Mouse (Mus musculus): ENCODE measurements around the gene Tspan5.

DNA sequence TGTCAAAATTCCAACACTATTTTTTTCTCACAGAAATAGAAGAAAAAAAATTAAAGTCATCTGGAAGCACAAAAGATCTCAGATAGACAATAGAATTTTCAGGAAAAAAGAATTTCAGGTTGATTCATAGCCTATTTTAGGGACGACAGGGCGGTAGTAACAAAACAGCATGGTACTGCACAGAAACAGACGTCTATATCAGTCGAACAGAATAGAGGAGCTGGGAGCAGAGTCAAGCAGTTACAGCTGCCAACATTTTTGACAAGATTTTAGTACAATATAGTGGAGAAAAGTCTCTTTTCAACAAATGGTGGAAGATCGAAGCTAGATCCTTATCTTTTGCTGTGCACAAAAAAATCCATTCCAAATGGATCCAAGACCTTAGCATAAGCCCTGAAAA lies 144.1 kb downstream of the Tspan5 start:
- no peak for TF ChIP-seq CTCF (IDR thresholded peaks at IDR 0.05; ENCODE audit: low read depth)
- no peak for TF ChIP-seq EP300 (IDR thresholded peaks at IDR 0.05; ENCODE audit: low read depth)

Data from liver, embryonic 14.5 days (tissue).